Mouse (Mus musculus): ENCODE data around the gene Tmem26. TPM values are rescaled to one million over a fixed set of nuclear protein-coding genes. Genes with fewer than 3 reads are reported as not detected.
"Not testable (repeated sequence)": the region's sequence is repeated elsewhere in the genome, so short reads cannot be mapped to it uniquely, and the experiment has no call there.

The Tmem26 gene
- polyA plus RNA-seq (2017; shearing (Covaris generic)) = under 1 TPM; 0.31 to 0.44 TPM

- peak; percentile 42 for ATAC-seq
These were observed at the start of gene Tmem26 for GRCm38 (mm10) chr10:68723568-68724360. Tmem26 (plus strand) TSS chr10:68723646.

GRCm38 (mm10) chr10:68678678-68679077 lies 44.8 kb upstream of the Tmem26 start:
- ATAC-seq = no peak

GRCm38 (mm10) chr10:68681233-68681632 lies 42.2 kb upstream of the Tmem26 start:
- no peak for ATAC-seq

- ATAC-seq = no peak
These were observed 37.9 kb upstream of the Tmem26 start for GRCm38 (mm10) chr10:68685510-68685909.

GRCm38 (mm10) chr10:68691116-68691515 lies 32.3 kb upstream of the Tmem26 start:
- no peak for ATAC-seq

- ATAC-seq = no peak
These were observed 31.0 kb upstream of the Tmem26 start for GRCm38 (mm10) chr10:68692401-68692800.

- no peak for ATAC-seq
These were observed 27.6 kb upstream of the Tmem26 start for GRCm38 (mm10) chr10:68695760-68696336.

GRCm38 (mm10) chr10:68704268-68704667 lies 19.2 kb upstream of the Tmem26 start:
- ATAC-seq = no peak

- no peak for ATAC-seq
These were observed 17.9 kb upstream of the Tmem26 start for GRCm38 (mm10) chr10:68705471-68706036.

- no peak for ATAC-seq
These were observed 16.2 kb upstream of the Tmem26 start for GRCm38 (mm10) chr10:68707014-68707852.

- ATAC-seq = no peak
These were observed 10.5 kb upstream of the Tmem26 start for GRCm38 (mm10) chr10:68712926-68713325.

- ATAC-seq = no peak
These were observed 9.1 kb upstream of the Tmem26 start for GRCm38 (mm10) chr10:68714302-68714701.

- ATAC-seq = no peak
These were observed 8.1 kb upstream of the Tmem26 start for GRCm38 (mm10) chr10:68715396-68715795.

- ATAC-seq = no peak
These were observed 5.1 kb upstream of the Tmem26 start for GRCm38 (mm10) chr10:68718375-68718774.

- ATAC-seq = no peak
These were observed 2.5 kb upstream of the Tmem26 start for GRCm38 (mm10) chr10:68720887-68721400.

- no peak for ATAC-seq
These were observed 431 bp upstream of the Tmem26 start for GRCm38 (mm10) chr10:68723015-68723414.

GRCm38 (mm10) chr10:68724361-68724720 lies 895 bp downstream of the Tmem26 start:
- peak; percentile 84 for ATAC-seq

- no peak for ATAC-seq
These were observed 4.0 kb downstream of the Tmem26 start for GRCm38 (mm10) chr10:68727464-68727863.

- no peak for ATAC-seq
These were observed 12.2 kb downstream of the Tmem26 start for GRCm38 (mm10) chr10:68735621-68736020.

GRCm38 (mm10) chr10:68737391-68737790 lies 13.9 kb downstream of the Tmem26 start:
- no peak for ATAC-seq

GRCm38 (mm10) chr10:68738981-68739380 lies 15.5 kb downstream of the Tmem26 start:
- not testable (repeated sequence) for ATAC-seq

GRCm38 (mm10) chr10:68740251-68740650 lies 16.8 kb downstream of the Tmem26 start:
- ATAC-seq = no peak

- no peak for ATAC-seq
These were observed 27.5 kb downstream of the Tmem26 start for GRCm38 (mm10) chr10:68750921-68751320.

All from CD4-positive, CD25-positive, alpha-beta regulatory T cell, adult 4 months (primary cell).